Mouse (Mus musculus) heart, postnatal 0 days (tissue): ENCODE results near the gene Myo3b.

Experiments used
- CTCF ChIP-seq: IDR thresholded peaks from 2 replicates; pipeline ENCODE4 v1.5.1; 2016; ENCODE audit warnings: antibody characterized with exemption, control low read depth, low read depth
- EP300 ChIP-seq: IDR thresholded peaks from 2 replicates; pipeline ENCODE4 v1.6.1; 2016; ENCODE audit warnings: antibody characterized with exemption, low read depth

GRCm38 (mm10) chr2:70414386-70414785 lies 375.5 kb downstream of the Myo3b start:
- TF ChIP-seq EP300 (no peak), CTCF (no peak)
